Mouse (Mus musculus) intestine, embryonic 16.5 days (tissue): ENCODE measurements around the gene Sema5b. TPM values are rescaled to one million over a fixed set of nuclear protein-coding genes. Genes with fewer than 3 reads are reported as not detected.

ENCODE experiments used
- ATAC-seq: fragments of 200-750 bp; cut with Nextera tagmentation; 2 replicates; pipeline ENCODE4 v1.8.0; 2017; ENCODE audit warnings: moderate TSS enrichment, moderate library complexity
- H3K27ac ChIP-seq: fragments of 300-500 bp; sonication (generic); 2 replicates; pipeline ENCODE4 v1.5.1; 2014; ENCODE audit warnings: mild to moderate bottlenecking, low read length
- H3K27me3 ChIP-seq: fragments of 300-500 bp; sonication (generic); replicated peaks from 2 replicates; pipeline ENCODE4 v1.6.1; 2014; ENCODE audit warnings: low read length, control low read depth, mixed read lengths; ENCODE audit not compliant: control insufficient read depth, insufficient read depth
- H3K36me3 ChIP-seq: fragments of 300-500 bp; sonication (generic); 2 replicates; pipeline ENCODE4 v1.6.1; 2014; ENCODE audit warnings: low read length, control low read depth; ENCODE audit not compliant: control insufficient read depth, insufficient read depth
- H3K4me1 ChIP-seq: fragments of 300-500 bp; sonication (generic); 2 replicates; pipeline ENCODE4 v1.6.1; 2014; ENCODE audit warnings: low read length, control low read depth, mixed read lengths; ENCODE audit not compliant: control insufficient read depth, insufficient read depth
- H3K4me2 ChIP-seq: fragments of 300-500 bp; sonication (generic); 2 replicates; pipeline ENCODE4 v1.6.1; 2014; ENCODE audit warnings: low read depth, low read length, control low read depth
- H3K4me3 ChIP-seq: fragments of 300-500 bp; sonication (generic); 2 replicates; pipeline ENCODE4 v1.5.1; 2014; ENCODE audit warnings: mild to moderate bottlenecking, low read length
- H3K9ac ChIP-seq: fragments of 300-500 bp; sonication (generic); 2 replicates; pipeline ENCODE4 v1.6.1; 2014; ENCODE audit warnings: low read depth, low read length
- H3K9me3 ChIP-seq: fragments of 300-500 bp; sonication (generic); 2 replicates; pipeline ENCODE4 v1.6.1; 2016; ENCODE audit warnings: low read length, control low read depth; ENCODE audit not compliant: control insufficient read depth
- WGBS: fragments of 180-500 bp; shearing (Covaris S2); extraction: QIAGEN DNeasy Blood & Tissue Kit; methylation state at CpG from one replicate; pipeline ENCODE4 v1.1.7; 2014; 5-methylcytosine and 5-hydroxymethylcytosine counted together
- polyA plus RNA-seq: library from polyadenylated mRNA; unstranded; fragments of >200 nt; fragmentation: Nextera tagmentation; extraction: Ambion mirVana; gene quantifications from 2 replicates; pipeline ENCODE4 v1.2.1, GENCODE M21; 2015

The Sema5b gene
- polyA plus RNA-seq, 1 experiment from 2014 or later: 4.2 TPM

DNA sequence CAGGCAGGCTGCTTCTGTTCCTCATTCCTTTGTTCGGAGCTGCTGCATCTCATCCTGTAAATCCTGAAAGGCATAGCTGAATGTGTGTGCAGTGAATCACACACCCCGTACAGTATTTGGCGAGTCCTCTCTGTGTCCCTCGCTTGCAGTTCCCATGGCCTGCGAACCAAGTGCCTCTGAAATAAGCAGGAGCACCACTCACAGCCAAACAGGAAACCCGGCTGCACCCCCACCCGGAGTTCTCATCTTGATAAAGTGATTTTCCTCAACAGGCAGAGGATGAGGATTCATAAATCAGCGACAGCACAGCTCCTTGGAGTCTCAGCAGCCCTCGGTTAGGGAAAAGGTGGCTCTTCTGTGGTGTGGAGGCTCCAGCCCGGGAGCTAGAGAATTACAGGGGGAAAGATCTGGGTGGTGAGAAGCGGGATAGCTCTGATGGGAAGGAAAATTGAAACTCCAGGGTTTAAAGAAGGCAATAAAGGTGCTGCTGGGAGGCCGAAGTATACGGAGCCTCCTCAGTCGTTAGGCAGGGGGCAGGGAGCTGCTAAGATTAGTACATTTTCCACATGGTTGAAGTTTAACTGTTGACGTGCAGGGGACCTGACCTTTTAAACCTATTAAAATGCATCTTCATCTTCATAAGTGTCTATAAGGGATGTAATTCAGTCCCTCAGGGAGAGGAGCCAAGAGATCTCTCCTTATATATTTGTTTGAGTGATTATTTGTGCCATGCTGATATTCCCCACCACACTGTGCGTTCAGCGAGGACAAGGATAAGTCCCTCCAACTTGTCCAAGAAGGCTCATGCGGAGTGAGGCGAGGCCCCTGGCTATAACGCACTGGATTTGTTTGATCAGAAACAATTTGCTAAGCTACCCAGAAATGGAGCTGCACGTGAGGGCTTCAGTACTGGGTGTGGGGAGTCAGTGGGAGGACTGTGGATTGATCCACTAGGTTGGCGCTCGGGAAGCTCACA is 22.7 kb upstream of the Sema5b start:
- WGBS: 30% methylated on average over 23 of the region's 23 CpGs
- no peak overlapping the region for H3K27ac ChIP-seq
- H3K9ac ChIP-seq: 0 out of 2 replicates have a peak overlapping the region, but pooled peaks have one; percentile 30
- H3K4me2 ChIP-seq: peak overlapping the region; percentile 48
- H3K4me1 ChIP-seq: peaks cover 12% of the 10 kb centered on the region
- H3K27me3 ChIP-seq: no peaks in the 10 kb centered on the region
- no peaks in the 10 kb centered on the region for H3K9me3 ChIP-seq
- peak overlapping the region; percentile 4; the same call in 1 of the 2 replicates for H3K4me3 ChIP-seq
- no peaks in the 10 kb centered on the region for H3K36me3 ChIP-seq
- ATAC-seq: peak; percentile 48; the same call in 1 of the 2 replicates

DNA sequence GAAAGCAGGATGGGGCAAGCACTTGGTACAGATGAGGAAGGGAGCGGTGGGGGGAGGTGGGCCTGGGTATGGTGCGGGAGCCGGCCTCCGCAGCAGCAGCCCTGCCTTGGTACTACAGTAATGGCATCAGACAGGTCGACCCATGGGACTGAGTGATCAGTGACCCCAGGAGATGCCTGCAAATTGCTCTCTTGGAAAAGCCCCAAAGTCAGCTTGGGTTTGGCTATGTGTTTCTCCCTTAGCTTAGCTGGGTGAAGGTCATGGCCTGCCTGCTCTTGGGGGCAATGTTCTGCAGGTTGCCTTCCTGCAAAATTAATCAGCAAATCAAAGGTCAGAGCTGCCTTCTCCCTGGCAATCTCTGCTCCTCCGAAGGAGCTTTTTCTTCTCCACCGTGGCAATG is 21.7 kb upstream of the Sema5b start:
- Histone ChIP-seq H3K9me3 (no peaks in the 10 kb centered on the region), H3K9ac (no peak overlapping the region), H3K4me3 (no peak overlapping the region), H3K27ac (no peak overlapping the region), H3K27me3 (no peaks in the 10 kb centered on the region), H3K4me2 (no peak overlapping the region), H3K4me1 (peaks cover 12% of the 10 kb centered on the region), H3K36me3 (no peaks in the 10 kb centered on the region)
- WGBS: 64% methylated on average over 7 of the region's 7 CpGs
- ATAC-seq: no peak

DNA sequence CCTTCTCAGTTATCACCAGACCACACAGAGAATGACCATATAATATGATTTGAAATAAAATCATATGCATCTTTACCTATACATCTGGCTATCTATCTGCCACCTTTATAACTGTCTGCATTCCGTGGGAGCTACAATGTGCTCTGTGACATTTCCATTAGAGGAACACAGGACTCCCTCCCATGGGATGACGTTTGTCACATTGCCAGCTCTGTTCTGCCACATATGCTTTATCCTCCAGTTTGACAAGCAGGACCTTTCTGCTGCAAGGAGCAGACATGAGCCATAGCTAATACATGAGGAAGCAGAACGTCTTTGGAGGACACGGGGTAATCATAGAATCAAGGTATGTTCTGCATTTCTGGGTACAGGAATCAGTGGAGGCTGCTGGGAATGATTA is 16.7 kb upstream of the Sema5b start:
- 74% methylated on average over 4 of the region's 4 CpGs for WGBS
- H3K4me2 ChIP-seq: no peak overlapping the region
- no peak overlapping the region for H3K4me3 ChIP-seq
- no peak overlapping the region for H3K27ac ChIP-seq
- no peak overlapping the region for H3K9ac ChIP-seq
- 0 out of 2 replicates have a peak, but pooled peaks cover 4% of the 10 kb centered on the region for H3K4me1 ChIP-seq
- no peaks in the 10 kb centered on the region for H3K27me3 ChIP-seq
- no peaks in the 10 kb centered on the region for H3K9me3 ChIP-seq
- ATAC-seq: no peak
- H3K36me3 ChIP-seq: no peaks in the 10 kb centered on the region

DNA sequence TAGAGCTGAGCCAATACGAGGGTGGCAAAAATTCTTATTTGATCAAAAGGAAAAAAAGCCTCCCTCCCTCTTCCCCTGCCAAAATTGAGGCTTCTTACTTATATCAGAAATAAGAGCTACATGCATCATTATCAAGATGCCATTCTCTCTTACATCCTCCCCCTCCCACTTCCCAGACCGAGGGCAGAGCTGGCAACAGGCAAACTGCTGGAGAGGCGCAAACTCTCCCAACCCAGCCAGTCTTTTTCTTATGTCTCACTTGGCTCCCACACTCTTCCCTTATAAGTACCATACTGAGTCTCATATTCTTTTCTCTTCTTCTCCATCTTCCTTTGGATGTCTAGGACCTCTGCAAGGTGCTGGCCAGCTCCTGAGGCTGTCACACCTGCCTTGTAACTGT is 6.3 kb upstream of the Sema5b start:
- H3K36me3 ChIP-seq: no peaks in the 10 kb centered on the region
- H3K27ac ChIP-seq: no peak overlapping the region
- no peaks in the 10 kb centered on the region for H3K9me3 ChIP-seq
- no peak for ATAC-seq
- peaks cover 9% of the 10 kb centered on the region; the same call in 1 of the 2 replicates for H3K27me3 ChIP-seq
- H3K4me2 ChIP-seq: no peak overlapping the region
- H3K4me3 ChIP-seq: no peak overlapping the region
- no peaks in the 10 kb centered on the region for H3K4me1 ChIP-seq
- no peak overlapping the region for H3K9ac ChIP-seq
- WGBS: 76% methylated on average over 3 of the region's 3 CpGs

DNA sequence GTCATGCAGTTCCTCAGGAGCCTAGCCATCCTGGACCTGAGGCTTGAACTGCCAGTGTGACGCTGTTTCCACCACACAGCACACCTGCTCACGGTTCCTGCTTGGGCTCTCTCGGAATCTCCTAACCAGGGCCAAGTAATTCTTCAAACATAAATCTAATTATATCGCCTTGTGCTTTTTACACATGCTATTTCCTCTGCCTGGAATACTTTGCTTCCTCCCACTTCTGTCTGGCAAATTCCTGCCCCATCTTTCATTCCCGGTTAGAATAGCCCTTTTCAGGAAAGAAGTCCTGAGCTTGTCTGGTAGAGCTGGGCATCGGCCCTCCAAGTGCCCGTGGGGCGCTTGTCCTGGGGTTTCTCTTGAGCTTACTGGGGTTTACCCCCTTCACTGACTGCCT is 3.3 kb upstream of the Sema5b start:
- H3K9ac ChIP-seq: no peak overlapping the region
- H3K4me2 ChIP-seq: no peak overlapping the region
- 58% methylated on average over 8 of the region's 8 CpGs for whole genome bisulfite sequencing
- no peak overlapping the region for H3K27ac ChIP-seq
- H3K9me3 ChIP-seq: no peaks in the 10 kb centered on the region
- no peak for ATAC-seq
- no peaks in the 10 kb centered on the region for H3K36me3 ChIP-seq
- peaks cover 15% of the 10 kb centered on the region for H3K4me1 ChIP-seq
- no peak overlapping the region for H3K4me3 ChIP-seq
- H3K27me3 ChIP-seq: peaks cover 36% of the 10 kb centered on the region

DNA sequence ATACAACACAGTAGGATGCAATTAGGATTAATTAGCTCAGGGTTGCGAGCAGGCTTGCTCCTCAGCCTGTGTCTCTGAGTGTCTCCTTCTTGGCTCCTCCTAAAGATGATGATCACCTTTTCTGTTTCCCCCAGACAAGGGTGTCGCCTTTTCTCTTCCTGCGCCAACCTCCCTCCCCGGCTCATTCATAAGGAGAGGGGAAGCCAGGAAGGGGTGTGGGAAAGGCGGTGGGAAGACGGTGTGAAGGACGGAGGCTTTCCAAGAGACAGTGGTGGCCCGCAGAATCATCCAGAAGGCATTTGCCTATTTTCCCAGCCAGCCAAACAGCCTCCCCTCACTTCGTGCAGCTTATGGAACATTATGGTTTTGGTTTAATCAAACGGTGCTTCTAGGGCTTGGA is 1.9 kb upstream of the Sema5b start:
- Histone ChIP-seq H3K27ac (no peak overlapping the region), H3K9me3 (no peaks in the 10 kb centered on the region), H3K4me2 (no peak overlapping the region), H3K4me1 (peaks cover 15% of the 10 kb centered on the region), H3K27me3 (peaks cover 39% of the 10 kb centered on the region), H3K36me3 (no peaks in the 10 kb centered on the region), H3K4me3 (no peak overlapping the region), H3K9ac (no peak overlapping the region)
- 60% methylated on average over 10 of the region's 10 CpGs for WGBS
- no peak for ATAC-seq

DNA sequence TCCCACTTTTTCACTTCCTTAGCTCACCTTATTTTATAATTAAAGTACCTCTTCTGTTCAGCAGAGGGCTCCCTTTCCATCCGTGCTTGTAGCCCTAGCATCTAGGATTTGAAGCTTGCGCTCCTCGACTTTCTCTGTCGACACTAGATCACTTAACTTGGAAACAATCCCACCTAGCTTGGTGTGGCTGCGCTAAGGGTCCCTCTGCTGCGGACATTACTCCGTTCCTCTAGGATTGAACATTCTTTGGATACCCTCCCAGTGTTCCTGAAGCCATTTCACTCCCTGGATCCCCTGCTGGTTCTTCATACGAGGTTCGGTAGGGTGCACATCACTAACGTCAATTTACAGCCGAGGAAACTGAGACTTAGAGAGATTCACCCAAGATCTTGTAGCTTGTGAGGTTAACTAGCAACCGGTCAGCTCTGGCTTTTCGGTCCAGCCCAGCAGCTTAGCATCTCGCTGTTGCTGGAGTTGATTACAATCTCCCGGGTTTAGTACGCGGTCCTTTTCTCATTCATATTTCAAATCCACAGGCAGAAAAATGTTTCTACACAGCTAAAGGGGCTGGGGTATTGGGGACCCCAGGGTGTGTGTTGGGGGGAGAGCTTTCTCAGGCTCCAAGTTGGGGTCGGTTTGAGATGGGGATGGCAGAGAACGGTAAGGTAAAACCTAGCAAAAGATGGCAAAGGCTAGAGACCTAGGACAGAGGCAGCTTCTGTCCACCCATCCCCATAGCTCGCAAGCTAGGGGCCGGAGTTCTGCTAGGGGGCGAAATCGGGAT is 420 bp upstream of the Sema5b start:
- Histone ChIP-seq H3K27ac (no peak overlapping the region), H3K4me1 (peaks cover 15% of the 10 kb centered on the region), H3K4me3 (peak overlapping the region; percentile 66), H3K27me3 (peaks cover 39% of the 10 kb centered on the region), H3K9me3 (no peaks in the 10 kb centered on the region), H3K4me2 (peak overlapping the region; percentile 93), H3K9ac (no peak overlapping the region), H3K36me3 (no peaks in the 10 kb centered on the region)
- peak; percentile 75; the same call in 1 of the 2 replicates for ATAC-seq
- WGBS: 1% methylated on average over 23 of the region's 23 CpGs

DNA sequence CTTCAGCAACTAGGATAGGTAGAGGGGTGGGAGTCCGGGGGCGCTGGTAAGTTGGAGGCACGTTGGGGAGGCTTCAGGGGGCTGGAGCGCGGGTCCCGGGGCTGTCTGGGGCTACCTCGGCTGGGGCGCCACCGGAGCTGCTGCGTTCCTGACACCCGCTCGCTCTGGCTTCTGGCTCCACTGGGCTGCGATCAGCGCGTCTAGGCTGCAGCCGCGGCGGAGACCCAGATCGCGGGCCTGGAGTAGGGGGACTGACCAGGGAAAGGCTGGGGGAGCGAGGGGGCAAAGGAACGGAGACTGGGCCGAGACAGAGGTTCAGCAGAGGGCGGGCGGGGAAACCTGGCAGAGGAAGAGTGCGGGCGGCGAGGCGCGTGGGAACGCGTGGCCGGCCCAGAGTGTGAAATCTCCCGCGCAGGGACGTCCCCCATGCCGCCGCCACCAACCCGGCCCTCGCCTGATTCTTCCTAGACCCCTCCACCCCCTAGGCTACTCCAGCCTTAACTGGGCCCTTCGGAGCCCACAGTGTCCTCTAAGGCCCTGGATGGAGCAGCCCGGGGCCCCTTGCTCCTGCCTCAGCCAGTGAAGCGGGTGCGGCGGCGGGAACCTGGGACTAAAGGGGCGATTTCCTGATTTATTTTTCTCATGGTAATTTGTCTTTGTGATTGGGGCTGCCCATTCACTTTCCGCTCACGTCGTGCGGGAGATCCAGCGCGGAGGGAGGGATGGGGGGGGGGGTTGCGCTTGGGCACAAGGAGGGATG is 896 bp downstream of the Sema5b start:
- Histone ChIP-seq H3K9me3 (no peaks in the 10 kb centered on the region), H3K9ac (peak overlapping the region; percentile 68), H3K27ac (no peak overlapping the region), H3K27me3 (peaks cover 39% of the 10 kb centered on the region), H3K4me1 (peaks cover 15% of the 10 kb centered on the region), H3K4me3 (peak overlapping the region; percentile 66), H3K4me2 (peak overlapping the region; percentile 93), H3K36me3 (no peaks in the 10 kb centered on the region)
- WGBS: under 1% methylated on average over 54 of the region's 54 CpGs
- peak; percentile 47 for ATAC-seq

DNA sequence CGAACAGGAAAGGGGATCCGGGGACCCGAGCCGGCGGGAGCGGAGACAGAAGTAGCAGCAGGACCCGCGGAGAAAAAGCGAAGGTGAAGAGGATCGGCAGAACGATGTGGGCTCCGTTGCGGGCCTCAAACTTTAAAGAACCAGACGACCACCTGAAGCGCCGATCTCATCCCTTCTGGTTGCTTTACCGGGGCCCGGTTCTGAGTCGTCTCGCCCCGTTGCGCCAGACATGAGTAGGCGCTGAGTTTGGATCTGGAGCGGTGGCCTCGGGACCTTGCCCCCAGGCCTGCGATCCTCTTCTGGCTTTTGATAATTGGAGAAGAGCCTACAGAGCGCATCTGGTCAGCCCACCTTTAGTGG is 1.5 kb downstream of the Sema5b start:
- Histone ChIP-seq H3K9ac (peak overlapping the region; percentile 68), H3K9me3 (no peaks in the 10 kb centered on the region), H3K36me3 (no peaks in the 10 kb centered on the region), H3K4me3 (peak overlapping the region; percentile 66), H3K27me3 (peaks cover 39% of the 10 kb centered on the region), H3K27ac (no peak overlapping the region), H3K4me2 (peak overlapping the region; percentile 93), H3K4me1 (peaks cover 15% of the 10 kb centered on the region)
- WGBS: 4% methylated on average over 27 of the region's 27 CpGs
- ATAC-seq: no peak
